Mouse (Mus musculus) gastrocnemius, postnatal 4 days (tissue): ENCODE data around the gene Olfr622. TPM values are rescaled to one million over a fixed set of nuclear protein-coding genes. Genes with fewer than 3 reads are reported as not detected.

Experiments used
- DNase-seq, 2 experiments: peaks; one replicate each; pipeline ENCODE4 v3.0.0; 2021 to 2022; ENCODE audit warnings: low spot score in 2 of 2, mixed read lengths in 2 of 2
- long read RNA-seq, 2 experiments: library from polyadenylated mRNA; stranded (forward); transcript quantifications; one replicate each; pipeline ENCODE4 v2.0.0; 2021
- total RNA-seq, 2 experiments: library from RNA; stranded (reverse); gene quantifications; 2 replicates each; pipeline ENCODE4 v1.2.3; 2021

Gene Olfr622
- total RNA-seq, result not detected
- long read RNA-seq, experiment 1, result 0 reads
- long read RNA-seq, experiment 2, result 0 reads

- no peak for DNase-seq
Measured at GRCm38 (mm10) chr7:103642602-103643001, at the start of gene Olfr622. TSS of gene Olfr622 (minus strand) at chr7:103642702.

GRCm38 (mm10) chr7:103682420-103682819, 39.9 kb upstream of the Olfr622 start, which contains the start of gene Olfr625-ps1:
TSS of gene Olfr625-ps1 (plus strand) at chr7:103682720.
- DNase-seq, result no peak

- no peak for DNase-seq
Measured at GRCm38 (mm10) chr7:103671091-103671490, 28.6 kb upstream of the Olfr622 start, which contains the start of gene Olfr624. TSS of gene Olfr624 (minus strand) at chr7:103671191.

GRCm38 (mm10) chr7:103663598-103663997, 21.1 kb upstream of the Olfr622 start, which contains the start of gene Olfr623:
TSS of gene Olfr623 (minus strand) at chr7:103663698.
- no peak for DNase-seq

GRCm38 (mm10) chr7:103644070-103644469, 1.6 kb upstream of the Olfr622 start:
- no peak for DNase-seq

GRCm38 (mm10) chr7:103636795-103637194, 5.7 kb downstream of the Olfr622 start:
- no peak for DNase-seq

GRCm38 (mm10) chr7:103612434-103612833, 30.1 kb downstream of the Olfr622 start, which contains the start of gene Olfr620:
TSS of gene Olfr620 (minus strand) at chr7:103612534.
- no peak for DNase-seq

GRCm38 (mm10) chr7:103607425-103607824, 35.1 kb downstream of the Olfr622 start:
- no peak for DNase-seq

- no peak for DNase-seq
Measured at GRCm38 (mm10) chr7:103600275-103600674, 42.2 kb downstream of the Olfr622 start, which contains the start of gene Olfr619. TSS of gene Olfr619 (plus strand) at chr7:103600575.

GRCm38 (mm10) chr7:103589803-103590202, 52.7 kb downstream of the Olfr622 start, which contains the start of gene Olfr618:
TSS of gene Olfr618 (plus strand) at chr7:103590103.
- no peak for DNase-seq

Other genes starting within 250 kb of the Olfr622 start
- gene Usp17lc, start 227.6 kb downstream of the Olfr622 start, total RNA-seq, result not detected
- not detected for gene Olfr605, start 197.3 kb downstream of the Olfr622 start, total RNA-seq
- gene Olfr606, start 193.7 kb downstream of the Olfr622 start, total RNA-seq, result not detected
- gene Olfr607, start 178.6 kb downstream of the Olfr622 start, total RNA-seq, result not detected
- not detected for gene Olfr608, start 172.8 kb downstream of the Olfr622 start, total RNA-seq
- not detected for gene Olfr609, start 144.6 kb downstream of the Olfr622 start, total RNA-seq
- not detected for gene Olfr610, start 130.6 kb downstream of the Olfr622 start, total RNA-seq
- gene Olfr611, start 121.9 kb downstream of the Olfr622 start, total RNA-seq, result not detected
- not detected for gene Olfr612, start 100.0 kb downstream of the Olfr622 start, total RNA-seq
- not detected for gene Olfr613, start 94.6 kb downstream of the Olfr622 start, total RNA-seq
- not detected for gene Olfr615, start 86.6 kb downstream of the Olfr622 start, total RNA-seq
- not detected for gene Olfr616, start 73.6 kb downstream of the Olfr622 start, total RNA-seq
- not detected for gene Olfr617, start 69.6 kb downstream of the Olfr622 start, total RNA-seq
- gene Olfr618, start 52.6 kb downstream of the Olfr622 start, total RNA-seq, result not detected
- not detected for gene Olfr619, start 42.1 kb downstream of the Olfr622 start, total RNA-seq
- gene Olfr620, start 30.2 kb downstream of the Olfr622 start, total RNA-seq, result not detected
- gene Olfr623, start 21.0 kb upstream of the Olfr622 start, total RNA-seq, result not detected
- gene Olfr624, start 28.5 kb upstream of the Olfr622 start, total RNA-seq, result not detected
- gene Olfr625-ps1, start 40.0 kb upstream of the Olfr622 start, total RNA-seq, result not detected
- not detected for gene Olfr243, start 72.0 kb upstream of the Olfr622 start, total RNA-seq
- gene Olfr628, start 87.7 kb upstream of the Olfr622 start, total RNA-seq, result not detected
- not detected for gene Olfr629, start 102.2 kb upstream of the Olfr622 start, total RNA-seq
- not detected for gene Olfr630, start 114.6 kb upstream of the Olfr622 start, total RNA-seq
- not detected for gene Olfr69, start 128.9 kb upstream of the Olfr622 start, total RNA-seq
- not detected for gene Olfr68, start 137.0 kb upstream of the Olfr622 start, total RNA-seq
- gene Olfr67, start 149.1 kb upstream of the Olfr622 start, total RNA-seq, result not detected
- gene Hbb-bt, start 171.3 kb upstream of the Olfr622 start, total RNA-seq, result 10 to 100 TPM; 62.8 to 81.8 TPM
- 100 to 1,000 TPM; 289 to 541 TPM for gene Hbb-bs, start 185.4 kb upstream of the Olfr622 start, total RNA-seq
- gene Hbb-bh2, start 197.8 kb upstream of the Olfr622 start, total RNA-seq, result not detected
- gene Hbb-bh1, start 200.5 kb upstream of the Olfr622 start, total RNA-seq, result not detected
- gene Hbb-y, start 210.5 kb upstream of the Olfr622 start, total RNA-seq, result not detected
- gene Olfr66, start 243.6 kb upstream of the Olfr622 start, total RNA-seq, result not detected